Mouse (Mus musculus): ENCODE measurements around the gene Sept9.
A peak's percentile ranks its signal among the peaks of the same experiment; 100 is the strongest.

Gene Sept9

DNA sequence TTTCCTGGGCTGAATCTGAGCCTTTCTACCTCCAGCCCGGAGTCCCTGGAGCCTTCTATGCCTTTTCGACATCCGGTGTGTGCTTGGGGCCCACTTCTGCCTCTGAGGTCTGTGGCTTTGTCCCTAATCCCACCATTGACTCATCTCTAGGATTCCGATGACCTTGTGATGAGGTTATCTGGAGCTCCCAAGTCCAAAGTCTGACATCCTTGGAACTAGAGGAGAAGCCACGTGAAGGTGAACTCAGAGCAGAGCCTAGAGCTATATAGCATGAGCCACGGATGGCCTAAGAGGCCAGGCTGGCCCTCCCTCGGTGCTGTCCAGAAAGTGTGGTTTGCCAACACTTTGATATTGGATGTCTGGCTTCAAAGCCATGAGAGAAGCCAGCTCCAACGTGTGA, 23.4 kb downstream of the Sept9 start:
- DNase-seq = no peak

GRCm38 (mm10) chr11:117224804-117225203, 25.3 kb downstream of the Sept9 start:
- no peak for DNase-seq

DNA sequence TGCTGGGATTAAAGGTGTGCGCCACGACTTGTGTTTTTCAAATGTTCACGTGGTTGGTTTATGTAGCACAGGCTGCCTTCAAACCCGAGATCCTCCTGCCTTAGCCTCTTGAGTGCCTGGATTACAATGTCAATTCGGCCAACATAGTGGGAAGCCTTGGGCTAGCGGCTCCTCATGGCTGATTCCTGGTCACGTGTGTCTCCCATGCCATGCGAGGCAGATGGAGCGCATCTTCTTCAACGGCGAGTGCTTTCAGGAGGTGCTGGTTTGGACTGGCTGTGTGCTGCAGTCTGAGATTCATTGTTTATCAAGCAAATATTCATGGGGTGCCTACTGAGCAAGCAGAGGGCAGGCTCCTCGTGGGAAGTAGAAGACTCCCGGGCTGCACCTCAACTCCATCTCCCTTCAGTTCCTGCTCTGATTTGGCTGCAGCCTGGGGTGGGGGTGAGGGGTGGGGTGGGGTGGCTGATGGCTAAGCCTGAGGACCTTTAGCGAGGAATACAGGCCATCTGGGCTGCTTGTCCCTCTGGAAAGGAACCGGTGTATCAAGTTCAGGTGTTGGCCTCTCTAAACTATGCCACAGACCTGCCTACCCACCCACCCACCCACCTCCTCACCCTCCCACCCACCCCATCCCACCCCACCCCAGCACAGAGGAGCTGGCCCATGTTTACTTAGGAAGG, 26.2 kb downstream of the Sept9 start:
- DNase-seq = no peak

GRCm38 (mm10) chr11:117226214-117226535, 26.7 kb downstream of the Sept9 start:
- no peak for DNase-seq

- no peak for DNase-seq
These were observed 28.7 kb downstream of the Sept9 start for GRCm38 (mm10) chr11:117228139-117228538.

- no peak for DNase-seq
These were observed 32.1 kb downstream of the Sept9 start for GRCm38 (mm10) chr11:117231551-117231950.

- DNase-seq = peak; percentile 51
These were observed 32.6 kb downstream of the Sept9 start for GRCm38 (mm10) chr11:117232032-117232431.

DNA sequence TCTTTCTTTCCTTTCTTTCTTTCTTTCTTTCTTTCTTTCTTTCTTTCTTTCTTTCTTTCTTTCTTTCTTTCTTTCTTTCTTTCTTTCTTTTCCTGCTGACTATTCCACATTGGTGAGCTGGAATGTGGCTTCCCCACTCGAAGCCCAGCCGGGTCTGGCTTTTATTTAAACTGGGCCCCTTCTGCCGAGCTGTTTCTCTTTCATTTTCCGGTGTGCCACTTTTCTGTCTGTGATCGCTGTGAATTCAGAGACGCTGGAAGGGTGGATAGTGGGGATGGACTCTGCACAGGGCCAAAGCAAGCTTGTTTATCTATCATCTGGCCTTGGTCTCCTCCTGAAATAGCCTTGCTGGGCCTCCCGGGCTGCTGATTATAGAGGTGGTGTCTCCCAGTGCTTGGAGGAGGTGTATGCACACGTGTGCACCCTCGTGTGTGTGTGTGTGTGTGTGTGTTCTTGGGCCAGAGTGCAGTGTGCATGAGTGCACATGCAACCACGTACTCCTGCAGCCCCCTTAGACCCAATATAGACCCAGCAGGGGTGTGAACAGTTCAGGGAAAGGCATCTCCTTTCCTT, 33.5 kb downstream of the Sept9 start:
- DNase-seq = no peak

DNA sequence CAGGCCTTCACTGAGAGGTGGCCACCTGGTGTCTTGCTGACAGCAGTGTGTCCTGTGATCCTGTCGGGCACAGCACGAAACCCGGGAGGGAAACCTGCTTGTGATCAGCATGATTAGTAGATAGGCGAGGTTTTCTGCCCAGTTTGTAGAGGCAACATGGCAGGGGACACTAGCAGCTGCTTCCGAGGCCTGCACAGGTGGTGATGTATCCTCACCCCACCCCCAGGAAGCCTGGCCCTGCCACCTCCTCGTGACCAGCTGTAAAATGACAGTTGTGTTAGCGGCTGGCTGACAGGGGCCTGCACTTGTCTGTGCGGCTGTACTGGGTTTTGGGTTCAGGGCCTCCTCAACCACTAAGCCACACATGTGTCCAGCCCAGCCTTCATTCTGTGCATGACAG, 34.4 kb downstream of the Sept9 start:
- DNase-seq = no peak

- DNase-seq = no peak
These were observed 35.8 kb downstream of the Sept9 start for GRCm38 (mm10) chr11:117235086-117235897.

DNA sequence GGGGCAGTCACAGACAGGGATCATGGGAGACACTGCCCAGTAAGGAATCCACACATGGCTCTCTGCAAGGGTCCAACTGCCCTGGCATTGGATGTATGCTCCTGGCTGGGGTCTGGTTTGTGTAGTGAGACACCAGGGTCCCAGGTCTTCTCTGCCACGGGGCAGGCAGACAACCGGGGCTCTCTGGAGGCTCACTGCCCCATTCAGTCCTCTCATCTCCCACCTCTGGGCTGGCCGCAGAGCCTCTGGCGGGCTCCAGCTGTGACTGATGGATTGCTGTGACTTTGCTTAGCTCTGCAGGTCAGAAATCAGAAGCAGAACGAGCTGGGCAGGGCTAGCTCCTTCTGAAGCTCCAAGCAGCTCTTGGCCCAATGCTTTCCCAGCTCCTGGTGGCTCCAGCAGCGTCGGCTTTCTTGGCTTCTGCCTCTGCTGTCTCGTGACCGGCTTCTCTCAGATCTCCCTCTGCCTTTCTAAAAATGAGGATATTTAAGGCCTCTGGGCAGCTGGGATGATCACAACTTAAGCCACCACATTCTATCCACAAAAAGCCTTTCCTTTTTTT, 36.5 kb downstream of the Sept9 start:
- no peak for DNase-seq

- DNase-seq = peak; percentile 86
These were observed 38.7 kb downstream of the Sept9 start for GRCm38 (mm10) chr11:117238169-117238568.

GRCm38 (mm10) chr11:117239617-117240016, 40.2 kb downstream of the Sept9 start:
- DNase-seq = no peak

GRCm38 (mm10) chr11:117240322-117240721, 40.9 kb downstream of the Sept9 start:
- no peak for DNase-seq

DNA sequence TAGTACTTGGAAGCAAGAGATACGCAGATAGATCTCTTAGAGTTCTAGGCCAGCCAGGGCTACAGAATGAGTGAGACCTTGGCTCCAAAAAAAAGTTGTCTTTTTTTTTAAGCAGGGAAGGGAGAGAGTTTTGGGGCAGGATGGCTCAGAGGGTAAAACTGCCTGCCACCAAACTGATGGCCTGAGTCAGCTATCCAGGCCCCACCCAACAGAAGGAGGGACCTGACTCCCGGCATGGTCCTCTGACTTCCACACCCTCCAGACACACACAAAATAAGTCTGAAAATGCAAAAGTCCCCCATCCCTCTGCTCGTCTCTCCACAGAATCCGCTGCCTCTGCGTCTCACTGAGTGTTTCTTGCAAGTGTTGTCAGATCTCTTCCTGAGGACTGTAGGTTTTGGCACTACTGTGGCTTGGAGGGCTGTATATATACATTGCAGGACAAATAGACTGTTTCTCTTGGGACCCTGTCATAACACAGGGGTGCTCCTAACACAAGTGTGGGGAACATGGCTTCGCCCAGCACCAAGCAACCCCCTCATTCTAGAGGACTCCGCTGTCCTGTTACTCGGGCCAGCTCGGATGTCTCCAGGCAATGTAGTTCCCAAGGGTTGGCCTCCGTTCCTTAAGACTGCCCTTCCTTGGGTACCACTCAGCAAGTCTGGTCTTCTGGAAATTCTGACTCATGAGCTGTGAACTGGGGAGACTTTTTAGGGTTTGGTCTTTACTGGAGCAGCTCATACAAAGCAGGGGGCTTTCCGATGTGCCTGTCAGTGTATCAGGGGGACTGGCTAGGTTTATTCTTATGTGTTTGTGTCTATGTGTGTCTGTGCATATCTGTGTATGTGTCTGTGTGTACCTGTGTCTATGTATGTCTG, 41.6 kb downstream of the Sept9 start:
- no peak for DNase-seq

GRCm38 (mm10) chr11:117242339-117243084, 43.1 kb downstream of the Sept9 start:
- DNase-seq = no peak

- no peak for DNase-seq
These were observed 44.3 kb downstream of the Sept9 start for GRCm38 (mm10) chr11:117243536-117244290.

GRCm38 (mm10) chr11:117245041-117245725, 45.7 kb downstream of the Sept9 start:
- no peak for DNase-seq

GRCm38 (mm10) chr11:117245846-117246245, 46.4 kb downstream of the Sept9 start:
- no peak for DNase-seq

GRCm38 (mm10) chr11:117246286-117246685, 46.8 kb downstream of the Sept9 start:
- no peak for DNase-seq
